Mouse (Mus musculus): ENCODE measurements around the gene Synj1. TPM values are rescaled to one million over a fixed set of nuclear protein-coding genes. Genes with fewer than 3 reads are reported as not detected.
A peak's percentile ranks its signal among the peaks of the same experiment; 100 is the strongest.

Gene Synj1
- 15.6 and 28.6 TPM in 2 replicates for polyA plus RNA-seq (2012; rRNA removed)

DNA sequence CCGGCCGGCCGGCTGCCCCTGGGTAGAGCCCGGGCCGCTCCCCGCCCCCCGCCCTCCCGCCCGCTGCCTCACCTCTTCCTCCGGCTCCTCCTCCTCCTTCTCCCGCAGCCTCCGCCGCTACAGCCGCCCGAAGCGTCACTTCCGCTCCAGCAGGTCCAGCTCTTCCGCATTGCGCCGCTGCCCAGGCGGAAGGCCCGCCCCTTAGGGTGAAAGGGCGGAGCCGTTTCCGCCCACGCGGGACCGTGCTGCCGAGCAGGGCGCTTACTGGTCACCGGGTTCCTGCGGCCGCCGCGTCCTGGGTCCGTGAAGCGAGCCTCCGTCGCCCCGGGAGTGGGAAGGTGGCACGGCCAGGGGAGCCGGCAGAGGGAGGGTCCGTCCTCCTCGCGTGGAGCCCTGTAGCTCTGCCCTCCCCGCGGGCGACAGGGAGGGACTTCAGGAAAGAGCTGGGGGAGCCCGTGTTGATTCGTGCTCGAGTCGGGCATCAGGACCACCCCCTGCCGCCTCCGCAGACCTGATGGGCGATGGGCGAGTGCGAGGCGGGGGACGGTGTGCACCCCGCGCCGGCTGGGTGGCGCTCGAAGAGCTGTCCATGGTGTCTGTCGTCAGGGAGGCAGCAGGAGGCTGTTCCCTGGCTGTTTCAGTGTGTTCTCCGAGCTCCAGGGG is at the start of gene Synj1:
Gene Synj1 (minus strand): TSS at position 288 of the 663 bp plus-strand sequence.
- no peak for DNase-seq (ENCODE audit: low read depth, low spot score)
- under 1% methylated on average over 62 of the region's 66 CpGs for WGBS

DNA sequence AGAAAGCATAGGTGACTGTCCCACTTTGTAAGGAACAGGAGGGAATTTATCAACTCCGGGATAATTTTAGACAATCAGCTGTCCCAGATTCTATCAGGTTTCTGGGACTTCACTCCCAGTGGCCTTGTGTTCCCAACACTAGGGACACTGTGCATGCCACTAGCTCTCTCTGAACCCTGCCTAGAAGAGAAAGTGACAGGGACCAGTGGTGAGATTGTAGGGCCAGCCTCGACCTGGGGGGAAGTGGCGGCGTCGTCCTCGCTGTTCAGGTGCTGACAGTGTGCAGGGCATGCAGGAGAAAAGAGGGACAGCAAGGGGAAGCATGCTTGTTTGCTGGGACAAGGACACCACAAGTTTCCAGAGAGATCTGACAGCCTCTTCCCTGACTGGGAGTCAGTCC is 46.6 kb upstream of the Synj1 start:
- WGBS = 79% methylated on average over 6 of the region's 6 CpGs
- DNase-seq (ENCODE audit: low read depth, low spot score) = no peak

GRCm38 (mm10) chr16:91057261-91057660 is 46.2 kb upstream of the Synj1 start:
- no peak for DNase-seq (ENCODE audit: low read depth, low spot score)
- 62% methylated on average over 4 of the region's 4 CpGs for WGBS

GRCm38 (mm10) chr16:91056043-91056821 is 45.1 kb upstream of the Synj1 start:
- WGBS = 17% methylated on average over 16 of the region's 16 CpGs
- no peak for DNase-seq (ENCODE audit: low read depth, low spot score)

- DNase-seq (ENCODE audit: low read depth, low spot score) = peak; percentile 90
- 33% methylated on average over 5 of the region's 5 CpGs for WGBS
Observed at GRCm38 (mm10) chr16:91055150-91055549, 44.0 kb upstream of the Synj1 start.

DNA sequence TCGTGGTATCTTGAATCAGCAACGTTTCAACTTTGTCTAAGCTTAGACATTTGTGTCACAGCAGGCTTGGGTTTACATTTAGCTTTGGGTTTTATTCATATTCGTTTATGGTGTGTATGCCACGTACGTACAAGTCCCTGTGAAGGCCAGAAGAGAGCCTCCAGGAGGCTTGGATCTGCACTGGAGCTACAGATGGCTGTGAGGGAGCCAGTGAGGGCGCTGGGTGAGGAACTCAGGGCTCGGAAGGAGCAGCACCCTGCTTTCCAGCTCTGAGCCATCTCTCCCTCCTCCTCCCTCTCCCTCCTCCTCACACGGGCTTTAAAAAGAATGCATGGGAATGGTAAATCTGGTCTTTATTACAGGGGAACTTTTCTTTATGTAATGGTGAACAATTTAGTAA is 42.5 kb upstream of the Synj1 start:
- no peak for DNase-seq (ENCODE audit: low read depth, low spot score)
- WGBS = 49% methylated on average over 8 of the region's 8 CpGs

- 63% methylated on average over 8 of the region's 8 CpGs for WGBS
Observed at GRCm38 (mm10) chr16:91045511-91045910, 34.4 kb upstream of the Synj1 start.

DNA sequence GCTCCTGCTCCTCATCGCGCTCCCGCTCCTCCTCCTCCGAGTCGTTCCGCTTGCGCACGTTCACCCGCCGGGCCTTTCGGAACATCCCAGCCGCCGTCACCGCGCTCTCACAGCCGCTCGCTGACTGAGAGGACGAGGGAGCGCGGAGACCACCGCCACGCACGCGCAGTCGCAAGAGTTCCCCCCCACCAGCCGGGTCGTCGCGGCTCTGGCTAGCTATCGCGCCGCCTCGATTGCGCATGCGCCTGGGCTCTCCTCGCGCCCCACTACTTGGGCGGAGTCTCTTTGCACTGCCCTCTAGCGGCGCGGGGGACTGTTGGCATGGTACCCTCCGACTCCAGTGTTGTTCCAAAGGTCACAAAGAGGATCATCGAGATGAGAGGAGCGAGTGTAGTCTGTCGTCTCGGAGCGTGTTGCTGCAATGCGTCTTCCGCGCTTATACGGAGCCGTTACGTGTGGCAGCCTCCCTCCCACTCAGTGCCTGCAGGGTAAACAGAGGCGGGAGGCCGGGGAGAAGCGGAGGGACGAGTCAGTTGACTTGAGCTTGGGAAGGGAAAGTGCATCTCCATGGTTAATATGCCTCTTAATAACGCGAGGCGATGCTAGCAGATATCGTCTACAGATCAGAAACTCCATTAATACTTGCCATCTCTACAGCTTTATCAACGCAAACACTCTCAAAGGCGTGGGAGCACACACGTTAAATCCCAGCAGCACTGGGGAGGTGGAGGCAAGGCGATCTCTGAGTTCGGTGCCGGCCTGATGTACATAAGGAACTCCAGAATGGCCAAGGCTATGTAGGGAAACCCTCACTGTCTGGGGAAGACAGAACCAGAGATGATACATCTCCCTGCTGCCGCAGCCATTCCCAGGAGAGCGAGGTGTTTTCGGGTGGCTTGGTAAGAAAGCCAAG is 33.4 kb upstream of the Synj1 start, which contains the start of gene Paxbp1:
Gene Paxbp1 (minus strand): TSS at position 274 of the 913 bp plus-strand sequence.
- WGBS = 1% methylated on average over 68 of the region's 70 CpGs
- peak; percentile 97 for DNase-seq (ENCODE audit: low read depth, low spot score)

More at GRCm38 (mm10) chr16:91045511-91045910, 34.4 kb upstream of the Synj1 start:
- DNase-seq (ENCODE audit: low read depth, low spot score) = no peak

DNA sequence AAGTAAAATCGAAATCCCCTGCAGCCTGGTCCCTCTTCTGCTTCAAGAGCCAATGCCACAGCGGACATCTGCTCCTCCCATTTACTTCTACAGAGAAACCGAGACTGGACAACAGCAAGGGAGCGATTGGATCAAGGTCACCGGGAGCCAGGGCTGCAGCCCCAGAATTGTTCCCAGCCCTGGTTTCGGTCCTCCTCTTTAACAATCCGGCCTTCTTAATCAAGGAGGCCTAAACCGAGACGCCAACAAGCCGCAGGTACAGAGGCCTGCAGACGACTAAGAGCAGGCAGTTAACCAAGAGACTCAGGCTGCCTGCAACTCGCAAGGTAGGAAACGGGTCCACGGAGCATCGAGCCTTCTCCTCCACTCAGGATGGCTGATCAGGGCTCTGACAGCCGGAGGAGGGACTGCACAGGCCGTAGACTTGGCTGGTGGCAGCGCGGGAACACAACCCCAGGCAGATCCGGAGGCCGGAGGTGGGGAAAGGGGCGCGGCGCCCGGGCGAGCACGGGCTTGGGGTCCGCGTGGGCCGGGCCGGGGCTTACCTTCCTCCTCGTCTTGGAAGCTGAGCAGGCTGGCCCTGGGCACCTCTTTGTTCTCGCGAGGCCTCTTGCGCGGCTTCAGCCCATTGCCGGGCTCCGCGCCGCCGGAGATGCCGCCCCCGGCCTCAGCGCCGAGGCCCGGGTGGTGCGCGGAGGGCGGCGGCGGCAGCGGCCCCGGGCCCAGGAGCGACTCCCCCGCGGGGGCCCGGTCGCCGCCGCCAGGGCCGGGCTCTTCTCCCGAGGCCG is 32.5 kb upstream of the Synj1 start:
- DNase-seq (ENCODE audit: low read depth, low spot score) = no peak
- under 1% methylated on average over 63 of the region's 63 CpGs for WGBS

DNA sequence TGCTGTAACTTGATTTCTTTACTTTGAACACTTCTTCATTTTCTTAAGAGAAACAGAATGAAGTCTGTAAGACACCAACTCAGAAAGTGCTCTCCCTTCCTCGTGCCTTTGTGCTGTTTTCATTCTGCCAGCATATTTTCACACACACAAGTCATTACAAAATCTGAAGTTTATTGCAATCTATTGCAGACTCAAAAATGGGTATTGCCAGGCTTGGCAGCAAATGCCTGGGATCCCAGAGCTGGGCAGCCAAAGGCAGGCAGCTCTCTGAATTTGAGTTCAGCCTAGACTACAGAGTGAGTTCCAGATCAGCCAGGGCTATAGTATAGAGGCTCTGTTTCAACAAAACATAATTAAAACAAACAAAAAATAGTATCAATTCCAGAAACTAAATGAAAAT is 31.5 kb upstream of the Synj1 start:
- no peak for DNase-seq (ENCODE audit: low read depth, low spot score)
- WGBS = 8% methylated on average over 1 of the region's 1 CpGs

- no peak for DNase-seq (ENCODE audit: low read depth, low spot score)
- 87% methylated on average over 10 of the region's 10 CpGs for WGBS
Observed at GRCm38 (mm10) chr16:91035866-91036265, 24.8 kb upstream of the Synj1 start.

- WGBS = 77% methylated on average over 4 of the region's 4 CpGs
- no peak for DNase-seq (ENCODE audit: low read depth, low spot score)
Observed at GRCm38 (mm10) chr16:91030751-91031150, 19.6 kb upstream of the Synj1 start.

DNA sequence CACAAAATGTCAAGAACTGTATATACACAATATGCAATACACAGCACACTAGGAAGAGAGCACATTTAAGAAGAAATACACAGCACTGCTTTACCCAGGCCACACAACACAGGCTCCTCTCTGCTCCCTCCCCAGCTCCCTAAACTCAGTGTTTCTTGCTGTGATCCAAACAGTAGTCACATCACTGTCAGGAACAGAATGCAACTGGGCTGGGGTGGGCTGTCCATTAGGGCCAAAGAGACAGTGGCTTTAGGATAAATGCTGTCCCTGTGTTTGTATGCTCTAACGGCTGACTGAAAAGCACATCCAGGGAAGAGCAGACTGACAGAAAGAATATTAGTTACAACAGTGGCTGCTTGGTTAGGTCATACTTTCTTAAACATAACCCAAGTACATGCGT is 18.8 kb upstream of the Synj1 start:
- 90% methylated on average over 2 of the region's 2 CpGs for WGBS
- DNase-seq (ENCODE audit: low read depth, low spot score) = no peak

- DNase-seq (ENCODE audit: low read depth, low spot score) = no peak
- WGBS = 68% methylated on average over 8 of the region's 8 CpGs
Observed at GRCm38 (mm10) chr16:91029161-91029743, 18.1 kb upstream of the Synj1 start.

DNA sequence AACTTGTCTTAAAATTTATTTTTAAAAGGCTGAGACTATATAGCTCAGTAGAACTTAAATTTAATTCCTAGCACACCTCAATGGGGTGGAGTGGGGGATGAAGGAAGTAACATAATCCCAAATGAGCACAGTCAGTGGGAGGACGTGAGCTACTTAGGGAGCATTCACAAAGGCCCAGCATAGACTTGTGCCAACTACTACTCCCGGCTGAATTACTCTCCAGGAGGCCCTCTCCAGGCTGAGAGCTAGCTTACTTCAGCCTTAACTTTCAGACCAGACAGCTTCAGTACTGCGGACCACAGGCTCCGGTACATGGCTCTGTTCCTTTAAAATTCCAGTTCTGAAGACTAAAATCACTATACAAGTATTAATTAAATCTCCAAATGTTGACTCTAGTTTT is 15.2 kb upstream of the Synj1 start:
- 89% methylated on average over 4 of the region's 4 CpGs for WGBS
- DNase-seq (ENCODE audit: low read depth, low spot score) = no peak

- DNase-seq (ENCODE audit: low read depth, low spot score) = no peak
- 93% methylated on average over 1 of the region's 1 CpGs for whole genome bisulfite sequencing
Observed at GRCm38 (mm10) chr16:91023384-91023783, 12.3 kb upstream of the Synj1 start.

- 80% methylated on average over 10 of the region's 10 CpGs for WGBS
- no peak for DNase-seq (ENCODE audit: low read depth, low spot score)
Observed at GRCm38 (mm10) chr16:91020842-91021483, 9.9 kb upstream of the Synj1 start.

DNA sequence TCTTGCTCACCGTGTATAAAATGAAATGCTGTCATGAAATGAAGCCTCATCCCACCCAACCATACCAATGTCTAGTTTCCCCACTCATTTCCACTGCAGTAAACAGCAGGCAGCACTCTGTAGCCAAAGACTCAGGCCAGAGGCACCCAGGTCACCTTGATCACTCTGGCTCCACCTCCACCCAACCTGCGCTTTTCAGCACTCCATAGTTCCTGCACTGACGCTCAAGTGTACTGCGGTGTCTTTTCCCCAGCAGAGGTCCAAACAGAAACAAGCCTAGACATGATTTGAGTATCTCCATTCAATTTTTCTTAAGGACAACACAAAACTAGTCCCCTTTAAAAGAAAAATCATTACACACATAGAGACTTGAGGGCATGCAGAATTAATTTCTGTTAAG is 8.4 kb upstream of the Synj1 start:
- WGBS = 95% methylated on average over 4 of the region's 4 CpGs
- no peak for DNase-seq (ENCODE audit: low read depth, low spot score)
